Mouse (Mus musculus) ES-E14 (cell line): ENCODE data around the gene Ermp1. TPM values are rescaled to one million over a fixed set of nuclear protein-coding genes. Genes with fewer than 3 reads are reported as not detected.

Source experiments
- DNase-seq: peaks from one replicate; pipeline ENCODE4 v3.0.0-alpha.2; 2013; ENCODE audit warnings: low read depth, low spot score
- H3K27ac ChIP-seq: 2 replicates; pipeline ENCODE4 v1.5.1; 2012; ENCODE audit warnings: low read depth, mild to moderate bottlenecking, low read length, moderate library complexity, mixed read lengths; ENCODE audit not compliant: poor library complexity, insufficient read depth, severe bottlenecking
- H3K36me3 ChIP-seq: 2 replicates; pipeline ENCODE4 v1.6.1; 2012; ENCODE audit warnings: mild to moderate bottlenecking, low read length, moderate library complexity, mixed read lengths; ENCODE audit not compliant: control insufficient read depth, poor library complexity, insufficient read depth, severe bottlenecking
- H3K4me1 ChIP-seq, 2 experiments: fragments of 150-350 bp in 1 of 2; sonication (generic) in 1 of 2; 2 replicates each; pipeline ENCODE4 v1.6.1; 2012; ENCODE audit warnings: low read length in 2 of 2, mild to moderate bottlenecking in 1 of 2, mixed read lengths in 1 of 2; ENCODE audit not compliant: control insufficient read depth in 2 of 2, insufficient read depth in 2 of 2, poor library complexity in 1 of 2
- H3K4me3 ChIP-seq, 2 experiments: fragments of 150-350 bp in 1 of 2; sonication (generic) in 1 of 2; 2 replicates each; pipeline ENCODE4 v1.5.1; 2012; ENCODE audit warnings: low read length in 2 of 2, low read depth in 1 of 2, mild to moderate bottlenecking in 1 of 2, mixed read lengths in 1 of 2; ENCODE audit not compliant: insufficient read depth in 1 of 2, poor library complexity in 1 of 2, severe bottlenecking in 1 of 2
- H3K9ac ChIP-seq: 2 replicates; pipeline ENCODE4 v1.6.1; 2012; ENCODE audit warnings: low read depth, mild to moderate bottlenecking, low read length, mixed read lengths; ENCODE audit not compliant: poor library complexity, insufficient read depth, severe bottlenecking
- H3K9me3 ChIP-seq: fragments of 150-350 bp; sonication (generic); 2 replicates; pipeline ENCODE4 v1.6.1; 2012; ENCODE audit warnings: low read depth, mild to moderate bottlenecking, low read length; ENCODE audit not compliant: control insufficient read depth, insufficient read depth
- CHD2 ChIP-seq: IDR thresholded peaks from 2 replicates; pipeline ENCODE4 v1.6.1; 2014; ENCODE audit warnings: mild to moderate bottlenecking, low read depth, low read length, inconsistent platforms
- HCFC1 ChIP-seq: IDR thresholded peaks from 2 replicates; pipeline ENCODE4 v1.6.1; 2012; ENCODE audit warnings: low read length, inconsistent platforms, borderline replicate concordance; ENCODE audit not compliant: insufficient read depth
- MAFK ChIP-seq: IDR thresholded peaks from 2 replicates; pipeline ENCODE4 v1.6.1; 2014; ENCODE audit warnings: mild to moderate bottlenecking, low read depth, low read length, inconsistent platforms; ENCODE audit not compliant: insufficient read depth
- ZC3H11A ChIP-seq: IDR thresholded peaks from 2 replicates; pipeline ENCODE4 v1.6.1; 2012; ENCODE audit warnings: low read depth, mild to moderate bottlenecking, inconsistent platforms, low read length, borderline replicate concordance
- ZNF384 ChIP-seq: IDR thresholded peaks from 2 replicates; pipeline ENCODE4 v1.6.1; 2012; ENCODE audit warnings: low read depth, low read length, inconsistent platforms
- in situ Hi-C, 2 experiments: fragments of 600-800 bp; cut with MboI; formaldehyde crosslinking; loops; one replicate each; pipeline ENCODE4 v1.15.1; 2025; ENCODE audit warnings: low sequenced_read_pairs in 2 of 2, inconsistent platforms in 1 of 2; ENCODE audit not compliant: unreplicated experiment in 2 of 2
- total RNA-seq: library from RNA; depleted of rRNA; stranded (reverse); fragments of 300-350 nt; gene quantifications from 2 replicates; pipeline ENCODE4 v1.2.3, GENCODE M21; 2012

Ermp1 gene
- total RNA-seq, 1 experiment = 80.2 TPM

DNA sequence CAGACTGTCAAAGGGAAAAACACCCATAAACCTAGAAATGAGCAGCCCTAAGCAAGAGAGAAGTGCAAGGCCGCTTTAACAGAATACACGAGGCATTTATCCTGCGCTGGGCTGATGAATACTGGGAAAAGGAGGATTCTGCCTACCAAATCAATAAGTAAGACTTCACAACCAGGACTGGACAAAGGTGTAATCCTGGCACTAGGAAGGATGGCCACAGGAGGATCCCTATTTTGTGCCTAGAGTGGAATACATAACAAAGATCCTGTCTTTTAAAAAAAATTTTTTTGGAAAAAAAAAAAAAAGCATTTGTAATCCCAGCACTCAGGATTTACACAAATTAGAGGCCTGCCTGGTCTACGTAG, 317 bp upstream of the Ermp1 start:
- Histone ChIP-seq H3K4me1 (peaks cover 0 to 2% of the 10 kb centered on the region in 2 experiments; a peak in 1 of 4 replicates), H3K9ac (no peak overlapping the region), H3K36me3 (peaks cover 4% of the 10 kb centered on the region; the same call in 1 of the 2 replicates), H3K9me3 (no peaks in the 10 kb centered on the region), H3K27ac (no peak overlapping the region), H3K4me3 (peak overlapping the region in 1 of 2 experiments; percentile 88; a peak in 1 of 4 replicates)
- no peak for DNase-seq
- in situ Hi-C loops = no loop called here
- no peak for TF ChIP-seq CHD2

DNA sequence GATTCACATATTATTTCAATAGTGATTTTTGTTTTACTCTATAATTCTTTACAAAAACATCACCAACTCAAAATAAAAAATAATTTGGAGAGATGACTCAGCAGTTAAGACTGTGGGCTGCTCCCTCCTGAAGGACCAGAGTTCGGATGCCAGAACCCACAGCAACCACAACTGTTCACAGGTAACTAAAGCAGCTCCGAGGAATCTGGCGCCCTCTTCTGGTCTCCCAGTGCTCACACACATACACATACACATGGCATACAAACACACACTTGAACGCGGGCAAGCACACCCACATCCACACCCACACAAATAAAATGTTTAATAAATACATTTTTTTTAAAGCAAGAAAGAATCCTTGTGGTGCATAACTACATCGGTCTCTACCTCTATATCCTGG, 3.5 kb downstream of the Ermp1 start:
- Histone ChIP-seq H3K36me3 (peaks cover 11% of the 10 kb centered on the region; the same call in 1 of the 2 replicates), H3K27ac (no peak overlapping the region), H3K4me3 (no peak overlapping the region), H3K9me3 (no peaks in the 10 kb centered on the region), H3K4me1 (peaks cover 0 to 11% of the 10 kb centered on the region in 2 experiments; a peak in 2 of 4 replicates), H3K9ac (no peak overlapping the region)
- peak; percentile 65 for DNase-seq
- in situ Hi-C loops = no loop called here
- TF ChIP-seq MAFK (peak; percentile 87), ZC3H11A (no peak)

DNA sequence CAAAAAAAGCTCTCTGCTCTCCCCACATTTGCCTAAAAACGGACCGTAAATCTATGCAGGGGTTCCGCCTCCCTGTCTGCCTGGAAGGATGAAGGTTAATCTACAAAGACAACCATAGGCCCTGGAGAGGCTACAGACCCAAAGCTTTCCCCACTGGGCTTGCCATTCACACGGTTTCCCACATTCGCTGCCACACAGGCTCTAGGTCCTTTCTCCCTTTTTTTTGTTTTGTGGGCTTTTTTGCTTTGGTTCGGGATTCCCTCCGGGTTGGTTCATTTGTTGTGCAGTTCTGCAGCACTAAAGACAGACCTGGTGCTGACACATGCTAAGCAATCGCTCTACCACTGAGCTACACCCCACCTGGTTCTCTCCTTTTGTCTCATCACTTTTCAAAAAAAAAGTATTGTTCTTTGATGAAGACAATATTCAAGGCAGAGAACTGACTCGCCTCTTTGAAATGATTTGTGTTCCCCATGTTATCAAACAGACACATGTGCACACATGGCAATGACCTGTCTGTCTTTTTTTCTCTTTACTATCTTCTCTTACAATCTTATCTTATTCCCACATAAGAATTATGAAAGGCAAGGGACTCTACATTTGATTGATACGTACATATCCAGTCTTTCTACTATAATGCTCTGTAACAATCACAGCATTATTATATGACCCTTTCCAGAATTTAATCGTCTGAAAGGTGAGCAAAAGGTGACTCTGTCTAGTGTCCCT, 4.9 kb downstream of the Ermp1 start:
- no peak overlapping the region for H3K4me3 ChIP-seq
- no peak for DNase-seq
- in situ Hi-C loops = no loop called here
- H3K9ac ChIP-seq = no peak overlapping the region; the same call in 1 of the 2 replicates
- TF ChIP-seq MAFK = no peak
- no peak for TF ChIP-seq CHD2
- no peak for TF ChIP-seq HCFC1
- no peak for TF ChIP-seq ZNF384
- no peak for TF ChIP-seq ZC3H11A
- H3K36me3 ChIP-seq = peaks cover 12% of the 10 kb centered on the region; the same call in 1 of the 2 replicates
- peaks cover 0 to 11% of the 10 kb centered on the region in 2 experiments; a peak in 2 of 4 replicates for H3K4me1 ChIP-seq
- H3K9me3 ChIP-seq = no peaks in the 10 kb centered on the region
- no peak overlapping the region for H3K27ac ChIP-seq

DNA sequence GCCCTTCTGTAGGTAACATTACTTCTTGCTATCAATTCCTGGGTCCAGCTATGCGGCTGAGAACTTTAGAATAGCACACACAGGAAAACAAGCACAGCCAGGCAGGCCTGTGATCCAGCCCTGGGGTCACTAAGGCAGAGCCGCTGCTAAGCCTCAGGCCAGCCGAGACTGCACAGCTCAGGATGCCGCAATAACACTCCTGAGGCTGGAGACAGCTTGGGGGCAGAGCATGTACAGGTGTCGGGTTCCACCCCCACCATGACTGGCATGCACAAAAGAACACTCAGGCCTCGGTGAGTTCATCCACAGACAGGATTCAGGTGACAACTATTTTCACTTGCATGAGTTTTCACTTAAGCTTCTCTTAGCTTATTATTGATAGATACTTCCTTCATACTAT, 6.0 kb downstream of the Ermp1 start:
- H3K27ac ChIP-seq = no peak overlapping the region
- peaks cover 0 to 11% of the 10 kb centered on the region in 2 experiments; a peak in 2 of 4 replicates for H3K4me1 ChIP-seq
- in situ Hi-C loops = no loop called here
- peaks cover 14% of the 10 kb centered on the region for H3K36me3 ChIP-seq
- no peaks in the 10 kb centered on the region for H3K9me3 ChIP-seq
- no peak for DNase-seq
- no peak overlapping the region for H3K9ac ChIP-seq
- TF ChIP-seq MAFK (no peak), ZC3H11A (no peak), ZNF384 (no peak)
- H3K4me3 ChIP-seq = no peak overlapping the region

DNA sequence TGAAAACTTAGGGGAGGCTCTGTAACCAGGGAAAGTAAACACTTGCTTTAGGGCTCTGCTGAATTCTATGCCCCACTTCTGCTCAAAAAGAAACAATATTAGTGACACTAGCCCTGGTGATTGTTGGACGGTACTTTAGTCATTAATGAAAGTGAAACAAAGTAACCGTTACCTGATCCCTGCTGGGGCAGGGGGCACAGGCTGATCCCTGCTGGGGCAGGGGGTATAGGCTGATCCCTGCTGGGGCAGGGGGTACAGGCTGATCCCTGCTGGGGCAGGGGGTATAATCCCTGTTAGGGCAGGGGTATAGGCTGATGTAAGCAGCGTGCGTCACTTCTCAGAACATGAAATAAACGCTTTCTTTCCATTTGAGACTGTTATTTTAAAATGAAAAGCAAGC, 6.7 kb downstream of the Ermp1 start:
- H3K9me3 ChIP-seq = no peaks in the 10 kb centered on the region
- H3K4me3 ChIP-seq = no peak overlapping the region
- H3K36me3 ChIP-seq = peaks cover 19% of the 10 kb centered on the region
- no peak overlapping the region for H3K9ac ChIP-seq
- in situ Hi-C loops = no loop called here
- DNase-seq = no peak
- peaks cover 0 to 11% of the 10 kb centered on the region in 2 experiments; a peak in 2 of 4 replicates for H3K4me1 ChIP-seq
- TF ChIP-seq ZC3H11A (no peak), ZNF384 (no peak), HCFC1 (no peak), CHD2 (no peak), MAFK (no peak)
- peak overlapping the region; percentile 53 for H3K27ac ChIP-seq
